Mouse (Mus musculus) spleen, adult 2 months (tissue): ENCODE measurements around the gene Tnrc6a. TPM values are rescaled to one million over a fixed set of nuclear protein-coding genes. Genes with fewer than 3 reads are reported as not detected.

Experiments used
- DNase-seq, 2 experiments: peaks; one replicate each; pipeline versions ENCODE4 v3.0.0 to v3.0.0-alpha.2; 2012 to 2021; ENCODE audit warnings: low spot score in 2 of 2, low read depth in 1 of 2
- H3K27ac ChIP-seq: fragments of 200-500 bp; 2 replicates; pipeline ENCODE4 v1.5.1; 2012; ENCODE audit warnings: low read length, inconsistent platforms; ENCODE audit not compliant: insufficient read depth
- H3K27me3 ChIP-seq: fragments of 200-500 bp; 2 replicates; pipeline ENCODE4 v1.6.1; 2012; ENCODE audit warnings: mild to moderate bottlenecking, moderate library complexity, low read length, inconsistent platforms; ENCODE audit not compliant: control insufficient read depth, insufficient read depth
- H3K36me3 ChIP-seq: fragments of 200-500 bp; 2 replicates; pipeline ENCODE4 v1.6.1; 2012; ENCODE audit warnings: mild to moderate bottlenecking, low read length, inconsistent platforms; ENCODE audit not compliant: control insufficient read depth, insufficient read depth
- H3K4me1 ChIP-seq: fragments of 200-500 bp; 2 replicates; pipeline ENCODE4 v1.6.1; 2011; ENCODE audit warnings: inconsistent platforms; ENCODE audit not compliant: control insufficient read depth, insufficient read depth, insufficient read length
- H3K4me3 ChIP-seq: fragments of 200-500 bp; 2 replicates; pipeline ENCODE4 v1.5.1; 2011; ENCODE audit warnings: mild to moderate bottlenecking, inconsistent platforms; ENCODE audit not compliant: insufficient read depth, insufficient read length; ENCODE audit errors: extremely low read depth
- CTCF ChIP-seq: fragments of 200-500 bp; IDR thresholded peaks from 2 replicates; pipeline ENCODE4 v1.5.1; 2011; ENCODE audit warnings: mild to moderate bottlenecking, inconsistent platforms; ENCODE audit not compliant: insufficient read depth, insufficient read length, insufficient replicate concordance; ENCODE audit errors: extremely low read depth
- POLR2A ChIP-seq: fragments of 200-500 bp; IDR thresholded peaks from 2 replicates; pipeline ENCODE4 v1.6.1; 2011; ENCODE audit warnings: low read depth, low read length, inconsistent platforms
- WGBS: fragments of 180-500 bp; shearing (Covaris S2); methylation state at CpG from one replicate; pipeline ENCODE4 v1.1.7; 2018; 5-methylcytosine and 5-hydroxymethylcytosine counted together
- polyA plus RNA-seq: library from polyadenylated mRNA; depleted of rRNA; stranded (reverse); fragments of >200 nt; gene quantifications from 2 replicates; pipeline ENCODE4 v1.2.3, GENCODE M21; 2012; rRNA removed

Tnrc6a gene
- polyA plus RNA-seq, 1 experiment = 33.2 TPM

GRCm38 (mm10) chr7:123235449-123235848, 111.8 kb downstream of the Tnrc6a start:
- TF ChIP-seq CTCF (no peak), POLR2A (no peak)
- Histone ChIP-seq H3K4me1 (peaks cover 3% of the 10 kb centered on the region; the same call in 1 of the 2 replicates), H3K4me3 (no peak overlapping the region), H3K27me3 (no peaks in the 10 kb centered on the region), H3K36me3 (no peaks in the 10 kb centered on the region), H3K27ac (no peak overlapping the region)
- WGBS = 16% methylated on average over 4 of the region's 4 CpGs
- no peak for DNase-seq

GRCm38 (mm10) chr7:123238621-123239020, 114.9 kb downstream of the Tnrc6a start:
- no peaks in the 10 kb centered on the region for H3K36me3 ChIP-seq
- no peaks in the 10 kb centered on the region for H3K27me3 ChIP-seq
- 86% methylated on average over 4 of the region's 4 CpGs for WGBS
- peaks cover 3% of the 10 kb centered on the region; the same call in 1 of the 2 replicates for H3K4me1 ChIP-seq
- no peak for DNase-seq
- H3K27ac ChIP-seq = no peak overlapping the region
- TF ChIP-seq CTCF = no peak
- TF ChIP-seq POLR2A = no peak
- H3K4me3 ChIP-seq = no peak overlapping the region

- no peak for TF ChIP-seq POLR2A
- TF ChIP-seq CTCF = no peak
- Histone ChIP-seq H3K4me1 (peaks cover 3% of the 10 kb centered on the region; the same call in 1 of the 2 replicates), H3K4me3 (no peak overlapping the region), H3K27ac (no peak overlapping the region), H3K36me3 (no peaks in the 10 kb centered on the region), H3K27me3 (no peaks in the 10 kb centered on the region)
- no peak for DNase-seq
- 12% methylated on average over 6 of the region's 6 CpGs for WGBS
Observed at GRCm38 (mm10) chr7:123240064-123240463, 116.4 kb downstream of the Tnrc6a start.

GRCm38 (mm10) chr7:123242241-123242640, 118.6 kb downstream of the Tnrc6a start:
- Histone ChIP-seq H3K36me3 (no peaks in the 10 kb centered on the region), H3K27ac (no peak overlapping the region), H3K4me1 (peaks cover 3% of the 10 kb centered on the region; the same call in 1 of the 2 replicates), H3K4me3 (no peak overlapping the region), H3K27me3 (no peaks in the 10 kb centered on the region)
- no peak for DNase-seq
- TF ChIP-seq CTCF = no peak
- 91% methylated on average over 7 of the region's 7 CpGs for WGBS

- peaks cover 2% of the 10 kb centered on the region; the same call in 1 of the 2 replicates for H3K4me1 ChIP-seq
- H3K27ac ChIP-seq = no peak overlapping the region
- no peak for TF ChIP-seq CTCF
- no peak for TF ChIP-seq POLR2A
- DNase-seq = no peak
- no peaks in the 10 kb centered on the region for H3K27me3 ChIP-seq
- no peak overlapping the region for H3K4me3 ChIP-seq
- no peaks in the 10 kb centered on the region for H3K36me3 ChIP-seq
- 85% methylated on average over 1 of the region's 1 CpGs for WGBS
Observed at GRCm38 (mm10) chr7:123244833-123245232, 121.1 kb downstream of the Tnrc6a start.

Other genes with a start within 250 kb of the Tnrc6a start
- 8.6 and 8.8 TPM in 2 replicates for gene Rbbp6, start 158.2 kb upstream of the Tnrc6a start, polyA plus RNA-seq
- 5.0 and 6.1 TPM in 2 replicates for gene Slc5a11, start 90.9 kb downstream of the Tnrc6a start, polyA plus RNA-seq
- gene Lcmt1, start 245.9 kb downstream of the Tnrc6a start, polyA plus RNA-seq = 9.3 and 13.1 TPM in 2 replicates
- gene Arhgap17, start 246.0 kb downstream of the Tnrc6a start, polyA plus RNA-seq = 68.0 and 83.6 TPM in 2 replicates